In the genomic region with DNA sequence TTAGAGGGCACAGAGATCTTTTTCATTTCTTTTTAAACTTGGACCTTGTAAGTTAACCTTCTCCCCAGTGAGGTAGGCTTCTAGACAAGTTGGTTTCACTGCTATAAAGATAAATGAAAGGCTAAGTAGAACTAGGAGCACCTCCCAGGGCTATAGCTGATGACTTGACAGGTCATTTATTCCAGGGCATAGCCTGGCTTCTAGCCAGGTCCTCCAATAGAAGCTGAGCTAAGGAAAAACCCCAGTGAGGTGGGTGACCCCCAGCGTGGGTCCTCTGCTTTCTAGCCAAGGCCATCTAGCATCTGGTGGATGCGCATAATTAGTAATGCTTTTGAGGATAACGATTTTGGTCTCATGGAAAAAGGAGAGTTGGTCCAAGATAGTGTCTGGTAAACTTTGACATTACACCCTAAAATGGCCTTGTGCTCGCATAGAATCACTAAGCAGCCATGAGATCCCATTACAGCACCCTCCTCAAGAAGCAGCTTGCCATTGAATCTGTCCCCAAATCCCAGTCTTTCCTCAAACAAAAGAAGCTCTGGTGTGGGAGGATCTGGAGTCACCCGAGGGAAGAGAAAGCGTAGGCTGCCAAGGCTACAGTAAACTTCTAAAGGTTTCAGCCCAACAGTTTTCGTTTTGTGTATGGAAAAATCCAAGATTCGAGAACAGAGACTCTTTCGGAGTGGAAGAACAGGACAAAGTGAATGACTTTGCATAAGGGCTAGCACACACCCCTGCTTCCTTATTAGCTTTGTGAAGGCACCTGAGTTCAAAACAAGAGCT, we compare ENCODE assay signal across 9 mouse cellular contexts. TPM values are rescaled to one million over a fixed set of nuclear protein-coding genes. Genes with fewer than 3 reads are reported as not detected.
DNase-seq lines count a peak whose midpoint lies in the region; ATAC-seq and TF ChIP-seq lines count a peak whose summit lies in the region.
"Had no signal": no experiment of that assay in that cellular context is flagged by ENCODE, and none has a peak within 500 bp of the region (broad histone marks: within the 10 kb centered on the region; RNA-seq: fewer than 3 reads in every experiment).

No protein-coding gene starts in this region.

- intact Hi-C loops in heart, postnatal 25 days (cut with DNase I), result loop anchor here (5.0 kb wide), 3 partner anchors 41 to 149 kb away; partner anchors contain the start of genes Lbh and Lclat1
- intact Hi-C loops in left cerebral cortex, postnatal 4 days (cut with DNase I), result no loop called here
- intact Hi-C loops in left cerebral cortex, postnatal 10 days (cut with DNase I), result no loop called here

- ATAC-seq in megakaryocyte progenitor cell, adult 5-6 weeks (replicated peaks; ENCODE audit: poor library complexity), result 0 out of 2 replicates have a peak, but pooled peaks have one; percentile 23

- H3K4me3 ChIP-seq in embryonic fibroblast, embryonic 13.5 days (ENCODE audit: insufficient read depth, low read length), result no peak overlapping the region
- H3K4me3 ChIP-seq: limb, embryonic 15.5 days had no signal

- H3K27ac ChIP-seq in embryonic fibroblast, embryonic 13.5 days (ENCODE audit: insufficient read depth, low read length), result peak overlapping the region; percentile 59

- no peak for TF ChIP-seq CTCF in embryonic fibroblast, embryonic 13.5 days (IDR thresholded peaks at IDR 0.05; ENCODE audit: borderline replicate concordance, insufficient read depth, low read length)

- TF ChIP-seq POLR2A in embryonic fibroblast, embryonic 13.5 days (IDR thresholded peaks at IDR 0.05; ENCODE audit: low read depth, low read length), result no peak

- peak; percentile 92 for DNase-seq in heart, adult 11 months
- DNase-seq in heart, postnatal 25 days (ENCODE audit: low spot score), result no peak
- DNase-seq in left cerebral cortex, postnatal 4 days, result peak; percentile 56
- DNase-seq in left cerebral cortex, postnatal 10 days (ENCODE audit: extremely low spot score in 1 of 2, low spot score in 2 of 2), result no peak
- no peak for DNase-seq in thymus, adult 18-20 months
- no peak for DNase-seq in spleen, postnatal 4 days (ENCODE audit: low spot score in 2 of 2)

- peaks cover 8% of the 10 kb centered on the region for H3K4me1 ChIP-seq in embryonic fibroblast, embryonic 13.5 days (ENCODE audit: control insufficient read depth, insufficient read depth, low read length)

RNA-seq across cellular contexts. Expression of gene Lclat1, which starts 41.2 kb away (rescaled TPM):
- 100 to 1,000 TPM; 107 to 116 TPM for total RNA-seq in heart, postnatal 25 days (2021)
- 10 to 100 TPM; 28.8 to 33.3 TPM for total RNA-seq in left cerebral cortex, postnatal 4 days (2021)
- total RNA-seq in left cerebral cortex, postnatal 10 days (2021), result 10 to 100 TPM; 41.1 to 44.3 TPM
- polyA plus RNA-seq in embryonic fibroblast, embryonic 13.5 days (2011; ENCODE audit: insufficient read length, low read depth, missing spikeins), result 73.4 and 86.8 TPM in 2 replicates
- total RNA-seq in megakaryocyte progenitor cell, adult 5-6 weeks (2015), result 25.8 and 29.4 TPM in 2 replicates
- 8.8 and 10.0 TPM in 2 replicates for total RNA-seq in megakaryocyte progenitor cell, adult 5-6 weeks (2017)

Comparison
In these comparisons a context has a peak if more than half of its experiments do, and no peak if none do; other contexts are left out.
1. DNase-seq: peak in heart, adult 11 months (single experiment) and left cerebral cortex, postnatal 4 days (single experiment); none in heart, postnatal 25 days (single experiment), left cerebral cortex, postnatal 10 days (0 of 2), thymus, adult 18-20 months (0 of 2) and spleen, postnatal 4 days (0 of 2).